Mouse (Mus musculus) liver, postnatal 0 days (tissue): ENCODE data around the gene Kxd1.

Source experiments
- CTCF ChIP-seq: sonication (generic); IDR thresholded peaks from 2 replicates; pipeline ENCODE4 v1.5.1; 2016; ENCODE audit warnings: antibody characterized with exemption, low read depth
- EP300 ChIP-seq: IDR thresholded peaks from 2 replicates; pipeline ENCODE4 v1.6.1; 2016; ENCODE audit warnings: antibody characterized with exemption, low read depth, mild to moderate bottlenecking

DNA sequence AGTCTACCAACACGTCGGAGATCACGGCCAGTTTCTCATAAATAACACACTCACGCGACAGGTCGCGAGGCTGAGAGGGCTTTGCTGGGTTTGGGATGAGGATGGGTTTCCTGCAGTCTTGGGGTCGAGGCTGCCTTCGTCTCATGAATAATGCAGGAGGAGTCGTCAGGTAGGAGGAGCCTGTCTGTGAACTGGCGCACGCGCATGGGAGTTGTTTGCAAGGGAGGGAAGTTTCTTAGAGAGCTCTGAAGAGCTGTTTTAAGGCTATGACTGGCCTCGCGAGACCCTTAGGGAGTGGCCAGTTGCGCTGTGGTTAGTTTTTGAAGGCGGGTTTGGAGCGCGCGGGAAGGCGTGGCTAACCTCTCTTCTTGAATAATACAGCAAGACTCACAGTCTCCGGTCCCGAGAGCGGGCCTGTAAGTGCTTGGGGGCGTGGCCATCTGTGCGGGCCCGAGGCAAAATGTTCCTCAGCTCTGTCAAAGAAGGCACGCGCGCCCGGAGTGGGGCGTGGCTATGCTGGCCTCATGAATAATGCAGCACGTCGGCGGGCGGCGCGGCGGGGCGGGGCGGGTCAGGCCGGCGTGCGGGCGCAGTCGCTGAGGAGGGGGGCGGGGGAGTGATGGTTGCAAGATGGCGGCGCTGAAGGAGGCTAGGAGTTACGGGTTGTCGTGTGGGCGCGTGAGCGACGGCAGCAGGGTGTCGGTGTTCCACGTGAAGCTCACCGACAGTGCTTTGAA lies 11.5 kb upstream of the Kxd1 start, which contains the start of gene Ell:
- TF ChIP-seq EP300 (0 out of 2 replicates have a peak, but pooled peaks have one; percentile 8), CTCF (no peak)
